Mouse (Mus musculus) activated CD4-positive, CD25-positive, alpha-beta regulatory T cell, adult 4 months (primary cell): ENCODE measurements at regions not wholly inside any gene's neighbourhood (a gene's known extent, or its start where the extent isn't known, plus 50 kb on each side); places are given as distances from the start of the nearest gene placed in this dataset.
"Not testable (repeated sequence)": the region's sequence is repeated elsewhere in the genome, so short reads cannot be mapped to it uniquely, and the experiment has no call there.

ENCODE experiments used
- ATAC-seq: one replicate; pipeline ENCODE4 v1.8.0; 2017

DNA sequence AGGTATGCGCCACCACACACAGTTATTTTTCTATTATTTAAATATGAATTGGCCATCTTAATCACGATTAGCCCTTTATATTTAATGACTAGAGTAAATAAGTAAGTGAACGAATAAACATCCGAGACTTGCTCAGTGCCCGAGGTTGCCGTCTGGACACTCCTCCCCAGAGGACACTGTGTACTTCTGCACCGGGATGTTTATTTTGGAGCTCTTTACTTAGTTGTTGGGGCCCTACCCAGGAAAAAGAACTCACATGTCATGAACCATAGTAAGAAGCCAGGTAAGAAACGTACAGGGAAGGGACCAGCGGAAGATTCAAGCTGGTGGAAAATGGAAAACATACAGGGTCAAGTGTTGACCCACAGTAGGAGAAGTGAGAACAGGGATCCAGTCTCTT lies 89.0 kb downstream of the Akr1d1 start:
- ATAC-seq: no peak

DNA sequence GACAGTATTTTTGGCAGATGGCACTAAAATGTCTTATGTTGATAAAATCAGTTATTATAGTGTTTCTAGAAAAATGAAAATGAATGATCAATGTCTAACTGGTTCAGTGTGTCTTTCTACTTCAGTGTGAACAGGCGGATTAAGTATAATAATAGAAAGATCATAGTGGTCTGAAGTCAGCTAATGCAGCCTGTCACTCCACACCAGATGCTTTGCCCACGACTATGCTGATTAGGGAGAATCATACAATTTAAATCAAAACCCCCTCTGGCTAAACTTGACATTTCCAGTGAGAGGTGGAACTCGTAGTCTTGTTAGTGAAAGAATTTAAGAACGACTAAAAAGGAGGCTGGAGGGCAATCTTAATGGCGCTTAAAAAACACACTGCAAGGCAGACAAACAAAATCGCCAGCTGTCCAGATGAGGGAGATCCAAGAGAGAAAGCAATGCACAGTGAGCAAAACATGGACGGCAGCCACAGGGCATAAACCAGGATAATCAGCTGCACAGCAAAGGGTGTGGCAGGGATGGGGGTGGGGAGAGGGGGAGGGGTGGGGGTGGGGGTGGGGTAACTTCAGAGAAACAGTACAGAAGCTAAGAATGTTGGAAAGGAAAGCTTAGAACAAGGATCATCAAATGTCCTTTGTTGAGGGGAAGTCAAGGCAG lies 91.5 kb downstream of the Akr1d1 start:
- no peak for ATAC-seq

DNA sequence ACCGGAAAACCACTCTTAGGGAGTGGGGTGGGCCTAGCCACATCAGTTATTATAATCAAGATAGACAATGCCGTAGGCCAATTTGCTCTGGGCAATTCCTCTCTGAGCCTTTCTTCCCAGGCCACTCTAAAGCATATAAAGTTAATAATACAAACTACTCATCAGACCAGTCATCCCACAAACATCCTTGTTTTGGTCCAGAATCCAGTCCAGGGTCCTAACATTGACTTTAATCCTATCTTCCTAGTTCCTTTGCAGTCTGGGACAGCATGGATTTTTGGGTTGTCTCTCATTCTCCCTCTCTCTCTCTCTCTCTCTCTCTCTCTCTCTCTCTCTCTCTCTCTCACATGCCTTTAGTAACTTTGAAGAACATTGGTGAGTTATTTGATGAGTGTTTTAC lies 92.3 kb downstream of the Akr1d1 start:
- no peak for ATAC-seq

DNA sequence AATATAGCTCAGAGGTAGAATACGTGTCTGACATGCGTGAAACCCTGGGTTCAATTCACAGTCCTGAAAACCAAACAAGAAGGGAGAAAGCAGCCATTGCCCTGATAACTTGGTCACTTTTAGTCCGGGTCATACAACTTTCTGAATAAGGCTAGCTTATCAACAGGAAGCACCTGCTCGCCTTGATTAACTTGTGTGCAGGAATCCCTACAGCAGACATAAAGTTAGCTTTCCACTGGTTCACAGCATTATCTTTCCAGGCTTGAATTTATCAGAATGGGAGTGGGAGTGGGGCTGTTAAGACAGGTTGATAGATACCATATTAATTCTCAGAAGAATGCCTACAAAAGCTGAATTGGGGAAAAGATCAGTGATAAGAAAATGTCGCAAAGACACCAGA lies 97.2 kb downstream of the Akr1d1 start:
- ATAC-seq: no peak

DNA sequence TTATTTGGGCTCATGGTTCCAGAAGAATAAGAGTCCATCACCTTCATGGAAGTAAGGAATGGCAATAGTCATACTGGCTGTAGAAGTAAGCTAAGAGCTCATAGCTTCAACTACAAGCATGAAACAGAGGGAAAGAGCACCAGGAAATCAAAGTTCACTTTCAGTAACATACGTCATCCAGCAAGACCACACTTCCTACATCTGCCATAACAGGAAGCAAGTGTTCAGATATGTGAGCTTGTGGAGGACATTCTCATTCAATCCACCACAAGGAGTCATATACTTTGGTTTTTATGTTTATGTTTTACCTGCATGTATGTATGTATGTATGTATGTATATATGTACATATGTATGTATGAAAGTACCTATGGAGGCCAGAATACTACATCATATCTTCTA lies 104.0 kb downstream of the Akr1d1 start:
- ATAC-seq: peak; percentile 73

DNA sequence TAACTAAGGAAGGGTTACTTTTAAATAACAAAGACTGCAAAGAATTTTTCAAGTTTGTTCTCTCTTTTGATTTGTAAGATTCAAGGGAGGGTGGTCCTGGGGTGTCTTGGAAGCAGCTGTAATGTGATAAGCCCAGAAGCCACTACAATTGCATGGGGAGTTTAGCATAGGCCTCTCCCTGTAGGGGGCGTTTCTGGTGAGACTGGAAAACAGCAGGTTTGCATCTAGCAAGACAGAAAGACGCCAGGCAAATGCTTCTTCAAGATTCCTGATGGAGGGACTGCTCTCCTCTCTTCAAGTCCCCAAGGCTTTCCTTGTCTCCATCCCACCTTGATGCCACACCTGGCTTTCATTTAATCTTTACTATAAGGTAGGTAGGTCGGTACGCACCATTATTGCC lies 112.1 kb downstream of the Akr1d1 start:
- ATAC-seq: no peak

DNA sequence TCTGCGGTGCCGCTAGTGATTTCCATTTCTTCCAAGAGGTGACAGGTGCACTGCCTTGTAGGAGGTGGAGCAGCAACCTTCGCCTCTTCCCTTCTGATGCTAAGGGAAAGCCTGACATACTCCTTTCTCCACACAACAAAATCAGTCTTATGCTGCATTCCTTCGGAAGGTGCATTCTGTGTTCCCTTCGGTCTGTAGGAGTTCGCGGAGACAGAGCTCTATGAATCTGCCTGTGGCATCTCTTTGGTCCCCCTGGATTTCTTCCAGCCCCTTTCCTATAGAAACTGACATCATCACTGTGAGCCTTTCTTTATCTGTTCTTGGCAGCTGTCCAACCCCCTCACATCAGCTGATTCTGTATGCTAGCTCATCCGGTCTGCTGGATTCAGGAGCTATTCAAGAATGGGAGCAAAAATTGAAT lies 112.7 kb downstream of the Akr1d1 start:
- ATAC-seq: no peak

DNA sequence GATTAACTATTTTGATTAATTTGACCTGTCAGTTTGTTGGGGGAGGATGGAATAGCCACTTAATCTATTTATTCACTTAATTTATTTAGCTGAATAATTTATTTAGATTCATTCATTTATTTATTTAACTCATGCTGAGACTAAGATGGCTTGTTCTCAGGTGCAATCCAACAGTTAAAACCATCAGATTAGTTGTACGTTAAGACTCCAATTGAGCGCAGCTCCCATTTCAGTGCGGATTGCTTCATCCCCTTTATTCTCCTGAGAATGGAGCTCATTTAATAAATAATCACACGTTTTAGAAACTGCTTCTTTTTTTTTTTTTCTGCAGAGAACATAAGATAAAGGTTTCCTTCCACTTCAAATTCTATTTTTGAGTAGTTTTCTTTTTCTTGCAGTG lies 113.2 kb downstream of the Akr1d1 start:
- ATAC-seq: no peak

DNA sequence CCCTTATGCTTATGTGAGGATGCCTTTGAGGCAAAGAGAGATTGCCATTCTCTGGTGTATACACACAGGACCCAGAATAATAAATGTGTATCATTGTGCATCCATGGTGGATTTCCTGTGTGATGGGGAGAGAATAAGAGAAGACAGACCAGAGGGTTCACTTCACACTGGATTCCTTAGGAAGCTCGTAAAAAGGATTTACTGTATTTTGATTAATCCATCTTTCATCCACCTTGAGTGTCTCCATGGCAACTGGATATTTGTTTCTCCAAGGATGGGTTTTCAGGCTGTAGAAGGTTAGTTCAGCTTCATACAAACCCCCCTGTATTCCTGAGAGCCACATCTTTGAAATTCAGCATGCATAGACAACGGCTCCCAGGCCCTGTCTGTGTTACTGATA lies 113.7 kb downstream of the Akr1d1 start:
- ATAC-seq: no peak

DNA sequence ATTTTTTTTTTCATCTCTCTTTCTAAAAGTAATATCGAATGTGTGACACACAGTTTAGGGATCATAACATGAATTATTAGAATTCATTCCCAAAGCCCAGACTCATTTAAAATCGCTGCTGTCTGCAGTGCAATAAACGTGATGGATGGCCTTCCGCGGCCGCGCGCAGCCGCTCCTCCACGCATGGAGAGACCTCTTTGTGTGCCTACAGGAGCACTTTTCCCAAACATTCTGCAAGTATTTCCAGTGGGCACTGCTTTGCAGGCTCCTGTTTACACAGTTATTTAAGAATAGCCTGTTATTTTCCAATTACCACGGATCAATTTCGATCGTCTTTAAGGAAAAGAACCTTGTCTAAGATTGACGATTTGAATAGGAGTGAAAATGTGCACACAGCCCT lies 115.6 kb downstream of the Akr1d1 start:
- ATAC-seq: no peak

DNA sequence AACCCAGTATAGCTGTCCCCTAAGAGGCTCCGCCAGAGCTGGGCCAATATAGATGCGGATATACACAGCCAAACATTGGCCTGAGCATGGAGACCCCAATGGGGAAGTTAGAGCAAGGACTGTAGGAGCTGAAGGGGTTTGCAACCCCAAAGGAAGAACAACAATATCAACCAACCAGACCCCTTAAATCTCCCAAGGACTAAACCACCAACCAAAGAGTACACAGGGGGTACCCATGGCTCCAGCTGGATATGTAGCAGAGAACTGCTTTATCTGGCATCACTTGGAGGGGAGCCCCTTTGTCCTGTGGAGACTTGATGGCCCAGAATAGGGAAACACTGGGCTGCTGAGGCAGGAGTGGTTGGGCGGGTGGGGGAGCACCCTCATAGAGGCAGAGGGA lies 127.3 kb downstream of the Akr1d1 start:
- not testable (repeated sequence) for ATAC-seq

DNA sequence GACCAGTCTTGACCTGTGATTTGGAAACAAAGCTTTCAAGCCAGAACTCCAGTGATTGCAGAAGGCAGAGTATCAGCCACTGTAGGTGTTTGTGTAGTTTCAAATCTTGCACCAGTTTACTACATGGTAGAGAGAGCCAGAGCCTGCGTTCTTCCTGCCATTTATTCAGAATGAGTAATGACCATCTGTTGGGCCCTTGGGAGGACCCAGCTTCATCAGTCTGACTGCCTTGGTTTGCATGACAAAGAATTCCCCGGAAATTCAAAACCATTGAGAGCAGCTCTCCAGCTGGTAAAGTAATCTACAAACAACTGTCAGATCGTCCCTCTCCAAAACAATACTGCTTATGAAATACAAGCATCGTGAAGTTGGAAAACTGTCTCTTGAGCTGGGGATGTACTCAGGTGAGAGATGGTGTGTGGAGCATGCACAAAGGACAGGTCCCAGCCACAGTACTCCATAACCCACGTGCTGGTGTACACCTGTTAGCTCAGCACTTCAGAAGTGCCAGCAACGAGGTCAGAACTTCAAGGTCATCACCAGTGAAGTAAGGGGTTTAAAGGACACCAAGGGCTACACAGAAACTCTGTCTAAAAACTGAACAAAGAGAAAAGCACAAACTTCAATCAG lies 128.2 kb downstream of the Akr1d1 start:
- ATAC-seq: no peak

DNA sequence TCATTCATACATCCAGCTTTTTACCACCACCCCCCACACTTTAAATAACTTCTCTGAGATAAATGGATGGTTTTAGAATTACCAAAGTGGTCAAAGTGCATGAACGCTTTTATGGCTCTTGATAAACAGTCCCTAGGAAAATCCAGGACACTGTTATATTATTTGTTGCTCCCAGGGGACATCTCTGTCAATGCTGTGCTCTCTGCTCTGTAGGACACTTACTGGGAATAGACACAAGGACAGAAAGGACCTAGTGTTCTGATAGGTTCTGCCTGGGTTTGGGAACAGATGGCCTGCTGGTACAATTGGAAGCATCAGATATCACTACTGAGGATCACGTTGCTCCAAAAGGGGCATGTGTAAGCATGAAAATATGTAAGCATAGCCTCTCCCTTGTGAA lies 132.8 kb downstream of the Akr1d1 start:
- ATAC-seq: no peak

DNA sequence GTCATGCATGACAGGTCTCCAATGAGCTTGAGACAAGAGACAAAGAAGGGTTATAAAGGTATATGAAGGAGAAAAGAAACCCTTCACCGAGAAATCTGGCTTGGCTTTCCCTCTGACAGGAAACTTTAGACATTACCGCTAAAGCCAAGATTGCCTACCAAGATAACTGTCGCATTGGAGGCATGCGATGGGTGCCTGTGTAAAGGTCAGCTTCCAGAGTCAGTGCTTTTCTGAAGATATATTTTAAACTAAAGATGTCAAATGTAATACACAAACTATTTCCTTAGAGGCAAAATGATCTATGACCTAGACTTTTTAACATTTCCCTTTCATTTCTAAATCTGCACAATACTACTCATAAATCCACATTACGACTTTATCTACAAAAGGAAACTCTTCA lies 135.6 kb downstream of the Akr1d1 start:
- ATAC-seq: no peak

DNA sequence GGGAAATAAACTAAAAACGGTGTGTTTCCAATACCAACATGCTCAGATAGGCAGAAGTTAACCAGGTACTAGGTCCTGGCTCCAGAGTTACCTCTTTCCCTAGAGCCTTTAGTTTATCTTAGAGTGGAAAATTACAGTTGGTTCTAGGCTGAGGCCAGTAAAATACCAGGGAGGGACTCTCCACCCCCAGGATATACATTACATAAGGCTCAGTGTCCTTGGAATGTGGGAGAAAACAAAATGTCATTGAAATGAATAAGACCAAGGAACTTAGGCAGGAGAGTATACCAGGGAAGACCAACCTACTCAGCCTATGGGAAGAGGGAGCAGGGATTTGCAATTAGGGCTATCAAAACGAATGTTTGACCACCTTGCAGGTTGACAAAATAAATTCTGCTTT lies 139.4 kb downstream of the Akr1d1 start:
- no peak for ATAC-seq

DNA sequence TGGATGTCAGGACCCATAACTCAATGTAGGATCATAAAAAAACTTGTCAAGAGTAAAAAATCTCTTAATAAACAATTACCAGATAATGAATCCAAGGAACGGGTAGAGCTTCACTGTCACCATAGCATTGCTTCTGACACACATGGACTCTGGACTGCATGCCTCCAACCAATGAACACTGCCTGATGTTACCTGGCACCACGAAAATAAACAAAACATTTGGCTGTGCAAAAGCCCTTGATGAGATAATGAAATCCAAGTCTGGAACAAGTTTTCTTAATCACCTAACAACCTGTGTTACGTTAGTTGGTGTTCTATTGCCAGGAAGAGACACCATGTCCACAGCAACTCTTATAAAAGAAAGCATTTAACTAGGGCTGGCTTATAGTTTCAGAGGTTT lies 140.7 kb downstream of the Akr1d1 start:
- no peak for ATAC-seq

DNA sequence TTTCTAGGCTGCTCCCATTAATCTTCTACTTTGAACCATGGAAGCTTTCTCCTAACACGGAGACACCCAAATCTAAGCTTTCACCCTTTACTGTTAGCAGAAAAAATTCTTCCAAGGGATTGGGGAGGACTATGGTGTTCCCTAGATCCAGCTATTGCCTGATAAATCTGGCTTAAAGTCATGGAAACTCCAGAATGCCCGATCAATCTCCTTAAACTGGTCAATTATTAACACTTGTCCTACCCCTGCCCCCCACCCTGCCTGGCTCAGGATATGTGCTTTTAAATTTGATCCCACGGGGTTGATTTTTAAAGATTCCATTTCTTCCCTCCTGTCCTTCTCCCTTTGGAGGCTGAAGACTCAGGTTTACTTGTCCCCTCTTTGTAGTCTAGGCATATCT lies 149.9 kb downstream of the Akr1d1 start:
- no peak for ATAC-seq

DNA sequence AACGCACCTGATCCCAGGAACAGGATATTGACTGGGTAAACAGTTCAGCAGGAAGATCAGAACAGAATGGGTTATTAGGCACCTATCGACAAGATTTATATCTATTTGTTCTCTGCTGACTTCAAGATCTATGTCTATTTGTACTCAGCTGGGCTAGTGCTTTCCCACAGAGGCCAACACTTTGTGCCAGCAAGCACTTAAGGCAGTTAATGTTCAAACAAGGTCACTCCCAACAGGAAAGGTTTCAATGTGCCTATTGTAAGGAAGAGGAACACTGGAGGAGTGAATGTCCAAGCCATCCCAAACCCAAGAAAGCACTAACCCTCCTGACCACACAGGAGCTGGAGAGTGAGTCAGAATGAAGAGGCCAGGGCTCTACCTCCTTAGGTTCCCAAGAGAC lies 151.4 kb downstream of the Akr1d1 start:
- not testable (repeated sequence) for ATAC-seq

DNA sequence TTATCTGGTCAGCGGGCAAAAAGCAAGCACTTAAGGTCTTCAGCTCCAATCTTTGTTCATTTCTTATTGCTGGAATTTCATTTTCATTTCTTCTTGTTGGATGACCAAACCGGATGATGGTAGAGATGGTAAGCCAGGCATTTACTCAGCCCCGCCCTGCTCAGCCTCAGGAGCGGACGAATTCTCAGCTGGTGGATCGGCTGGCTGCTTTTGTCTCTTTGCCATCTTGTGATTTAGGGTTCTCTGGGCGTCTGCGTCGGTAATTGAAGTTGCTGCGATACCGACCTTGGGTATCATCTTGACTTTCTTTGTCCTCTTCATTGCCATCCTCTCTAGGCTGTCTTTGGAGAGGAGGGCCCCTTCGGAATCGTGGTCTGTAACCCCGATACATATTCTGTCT lies 156.1 kb downstream of the Akr1d1 start:
- ATAC-seq: no peak

DNA sequence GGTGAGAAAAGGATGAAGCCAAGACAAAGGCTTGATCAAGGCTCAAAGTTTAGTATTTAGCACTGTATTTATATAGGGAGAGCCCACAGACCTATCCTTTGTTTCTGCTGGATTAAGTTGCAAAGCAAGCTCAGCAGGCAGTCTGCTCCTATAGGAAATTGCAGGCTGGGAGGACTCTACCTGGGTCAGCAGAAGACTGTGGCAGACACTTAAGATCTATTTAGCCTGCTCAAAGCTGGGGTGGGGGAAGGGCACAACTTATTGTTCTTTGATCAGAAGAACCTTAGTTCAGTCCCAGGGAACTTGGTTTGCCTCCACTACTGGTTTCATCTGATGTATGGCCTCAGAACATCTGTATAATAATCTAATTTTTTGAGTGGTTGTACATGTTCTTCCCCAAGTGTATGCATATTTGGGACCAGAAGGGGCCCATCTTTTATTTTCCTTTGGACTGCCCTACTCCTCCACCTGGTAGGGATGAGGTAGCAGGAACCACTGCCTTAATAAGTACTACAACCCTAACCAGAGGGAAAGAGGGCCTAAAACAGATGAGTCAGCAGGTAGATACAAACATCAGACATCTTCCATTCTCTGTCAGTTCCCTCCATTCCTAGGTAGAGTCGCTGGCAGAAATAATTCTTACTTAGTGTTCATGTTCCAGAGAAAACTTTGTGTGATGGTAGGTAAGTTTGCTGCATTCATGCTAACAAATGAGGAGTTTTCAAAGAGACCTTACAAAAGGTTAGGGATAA lies 159.1 kb downstream of the Akr1d1 start:
- ATAC-seq: no peak

DNA sequence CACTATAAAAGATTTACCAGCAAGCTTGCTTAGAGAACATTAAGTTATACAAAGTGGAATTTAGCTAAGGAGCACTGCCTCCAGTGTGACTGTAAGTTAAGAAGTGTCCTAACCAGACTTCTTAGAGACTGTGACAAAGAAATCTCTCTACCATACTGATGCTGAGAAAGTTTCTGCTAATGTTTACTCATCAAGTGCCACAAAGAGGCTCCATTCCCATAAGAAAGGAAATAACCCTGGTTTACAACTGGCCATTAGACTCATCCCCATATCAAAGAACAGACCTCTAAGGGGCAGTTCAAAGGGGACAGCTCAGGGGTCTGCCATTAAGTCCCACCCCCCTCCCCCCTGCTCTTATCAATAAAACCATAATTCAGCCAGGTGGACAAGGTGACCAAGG lies 159.7 kb downstream of the Akr1d1 start:
- no peak for ATAC-seq

DNA sequence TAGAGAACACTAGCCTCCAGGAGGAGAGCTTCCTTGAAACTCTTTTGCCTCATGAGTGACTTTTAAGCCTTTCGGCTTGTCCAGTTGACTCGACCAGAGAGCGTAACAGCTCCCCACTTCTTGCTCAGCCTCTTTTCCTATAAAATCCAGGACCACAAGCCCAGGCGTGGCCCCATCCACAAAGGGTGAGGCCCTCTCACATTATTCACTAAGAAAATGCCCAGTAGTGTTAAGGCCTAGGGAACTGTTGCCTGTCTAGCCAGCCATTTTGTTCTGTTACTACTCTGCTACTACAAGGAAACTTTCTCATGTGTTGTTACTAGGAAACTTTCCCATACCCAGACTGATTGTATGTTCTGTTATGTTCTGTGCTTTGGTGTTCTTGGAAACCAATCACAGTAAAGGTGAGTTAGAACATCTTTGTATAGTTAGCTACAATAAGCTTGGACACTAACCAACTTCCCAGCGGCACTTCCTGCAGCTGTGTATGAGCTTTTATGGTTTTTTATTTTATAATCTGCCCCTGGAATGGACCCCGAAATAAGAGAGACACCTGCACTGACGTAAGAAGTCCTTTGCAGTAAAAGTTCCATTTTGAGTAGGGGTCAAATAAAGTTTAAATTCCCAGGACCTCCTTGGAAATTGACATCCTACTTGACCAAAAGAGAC lies 162.1 kb downstream of the Akr1d1 start:
- no peak for ATAC-seq

DNA sequence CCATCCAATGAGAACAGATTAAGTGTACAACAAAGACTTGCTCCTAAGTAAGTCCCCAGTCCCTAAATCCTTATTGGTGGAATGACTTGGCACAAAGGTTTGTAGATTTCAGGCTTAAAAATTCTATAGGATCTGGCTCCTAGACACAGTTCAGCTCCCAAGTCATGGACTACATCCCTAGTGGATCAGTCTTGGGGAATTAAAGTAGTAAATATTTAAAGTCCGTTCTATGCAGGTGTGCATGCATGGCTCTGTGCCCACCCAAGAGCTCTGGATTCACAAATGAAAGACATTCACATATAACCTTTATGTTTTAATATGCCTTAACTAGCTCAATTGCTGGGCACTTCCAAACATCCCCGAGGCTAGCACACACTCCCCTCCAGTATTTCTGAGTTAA lies 162.8 kb downstream of the Akr1d1 start:
- ATAC-seq: no peak

DNA sequence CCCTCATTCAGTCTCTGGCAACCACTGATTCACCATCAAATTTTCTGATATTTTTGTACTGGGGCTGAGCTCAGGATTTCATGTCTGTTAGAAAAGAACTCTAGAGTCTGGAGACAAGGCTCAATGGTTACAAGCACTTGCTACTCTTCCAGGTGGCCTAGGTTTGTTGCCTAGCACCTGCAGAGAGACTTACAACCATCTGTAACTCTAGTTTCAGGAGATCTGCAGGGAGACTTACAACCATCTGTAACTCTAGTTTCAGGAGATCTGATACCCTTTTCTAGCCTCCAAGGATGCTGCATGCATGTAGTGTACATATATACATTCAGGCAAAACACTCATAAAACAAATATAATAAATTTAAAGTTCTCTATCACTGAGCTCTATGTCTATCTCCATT lies 166.1 kb downstream of the Akr1d1 start:
- no peak for ATAC-seq
